Mouse (Mus musculus) MEL (cell line): Measurements from ENCODE around the gene Wipf1. TPM values are rescaled to one million over a fixed set of nuclear protein-coding genes. Genes with fewer than 3 reads are reported as not detected.

Experiments used
- DNase-seq: peaks from one replicate; pipeline ENCODE4 v3.0.0; 2011; ENCODE audit warnings: low read depth, low spot score
- H3K27ac ChIP-seq: 2 replicates; pipeline ENCODE4 v1.5.1; 2012; ENCODE audit warnings: low read depth, mild to moderate bottlenecking, control low read depth, low read length, moderate library complexity; ENCODE audit not compliant: control insufficient read depth
- H3K27me3 ChIP-seq, 2 experiments: fragments of 150-350 bp in 1 of 2; sonication (generic) in 1 of 2; 2 replicates each; pipeline ENCODE4 v1.6.1; 2012; ENCODE audit warnings: low read length in 2 of 2, mild to moderate bottlenecking in 2 of 2, improper control_type of control experiment in 1 of 2, moderate library complexity in 1 of 2; ENCODE audit not compliant: insufficient read depth in 2 of 2, control insufficient read depth in 1 of 2
- H3K36me3 ChIP-seq, 2 experiments: 2 replicates each; pipeline ENCODE4 v1.6.1; 2012 to 2014; ENCODE audit warnings: low read length in 2 of 2, improper control_type of control experiment in 1 of 2, inconsistent platforms in 1 of 2, mild to moderate bottlenecking in 1 of 2; ENCODE audit not compliant: insufficient read depth in 2 of 2, control insufficient read depth in 1 of 2
- H3K4me1 ChIP-seq, 2 experiments: fragments of 150-350 bp in 1 of 2; sonication (generic) in 1 of 2; 2 replicates each; pipeline ENCODE4 v1.6.1; 2012; ENCODE audit warnings: low read length in 2 of 2, improper control_type of control experiment in 1 of 2, mild to moderate bottlenecking in 1 of 2; ENCODE audit not compliant: insufficient read depth in 2 of 2, control insufficient read depth in 1 of 2
- H3K4me3 ChIP-seq, 2 experiments: fragments of 150-350 bp in 1 of 2; sonication (generic) in 1 of 2; 2 replicates each; pipeline ENCODE4 v1.5.1; 2012; ENCODE audit warnings: low read depth in 2 of 2, low read length in 2 of 2, mild to moderate bottlenecking in 2 of 2, moderate library complexity in 2 of 2, control low read depth in 1 of 2, improper control_type of control experiment in 1 of 2; ENCODE audit not compliant: control insufficient read depth in 1 of 2, insufficient read depth in 1 of 2
- H3K79me2 ChIP-seq: 2 replicates; pipeline ENCODE4 v1.6.1; 2012; ENCODE audit warnings: mild to moderate bottlenecking, low read length, moderate library complexity; ENCODE audit not compliant: control insufficient read depth, poor library complexity, insufficient read depth
- H3K9ac ChIP-seq: 2 replicates; pipeline ENCODE4 v1.6.1; 2012; ENCODE audit warnings: low read depth, mild to moderate bottlenecking, control low read depth, low read length, moderate library complexity; ENCODE audit not compliant: control insufficient read depth, poor library complexity, severe bottlenecking
- H3K9me3 ChIP-seq: fragments of 150-350 bp; sonication (generic); replicated peaks from 2 replicates; pipeline ENCODE4 v1.6.1; 2012; ENCODE audit warnings: mild to moderate bottlenecking, low read length, improper control_type of control experiment, moderate library complexity; ENCODE audit not compliant: insufficient read depth
- CHD2 ChIP-seq: IDR thresholded peaks from 2 replicates; pipeline ENCODE4 v1.6.1; 2011; ENCODE audit warnings: low read length, improper control_type of control experiment
- CTCF ChIP-seq, 3 experiments: IDR thresholded peaks in 2 of 3; conservative IDR thresholded peaks in 1 of 3; 2 replicates each; pipeline ENCODE4 v1.5.1; 2011 to 2012; ENCODE audit warnings: low read length in 3 of 3, low read depth in 2 of 3, mild to moderate bottlenecking in 2 of 3, improper control_type of control experiment in 1 of 3, inconsistent platforms in 1 of 3, mixed read lengths in 1 of 3, moderate library complexity in 1 of 3; ENCODE audit not compliant: control insufficient read depth in 1 of 3, insufficient read depth in 1 of 3, poor library complexity in 1 of 3, severe bottlenecking in 1 of 3
- ELF1 ChIP-seq: IDR thresholded peaks from 2 replicates; pipeline ENCODE4 v1.6.1; 2014; ENCODE audit warnings: low read depth, mild to moderate bottlenecking, inconsistent platforms, low read length, improper control_type of control experiment, moderate library complexity
- EP300 ChIP-seq, 2 experiments: IDR thresholded peaks; 2 replicates each; pipeline ENCODE4 v1.6.1; 2011; ENCODE audit warnings: improper control_type of control experiment in 2 of 2, low read length in 2 of 2, low read depth in 1 of 2, mild to moderate bottlenecking in 1 of 2
- MAFK ChIP-seq: IDR thresholded peaks from 2 replicates; pipeline ENCODE4 v1.6.1; 2011; ENCODE audit warnings: low read depth, mild to moderate bottlenecking, low read length, improper control_type of control experiment, borderline replicate concordance
- MEF2A ChIP-seq: IDR thresholded peaks from 2 replicates; pipeline ENCODE4 v1.6.1; 2014; ENCODE audit warnings: low read depth, mild to moderate bottlenecking, inconsistent platforms, low read length, improper control_type of control experiment; ENCODE audit not compliant: poor library complexity, insufficient replicate concordance, severe bottlenecking; ENCODE audit errors: extremely low read depth
- MYB ChIP-seq: IDR thresholded peaks from 2 replicates; pipeline ENCODE4 v1.6.1; 2011; ENCODE audit warnings: mild to moderate bottlenecking, low read depth, low read length, improper control_type of control experiment
- MYC ChIP-seq: IDR thresholded peaks from 2 replicates; pipeline ENCODE4 v1.6.1; 2011; ENCODE audit warnings: low read depth, mild to moderate bottlenecking, low read length, improper control_type of control experiment, moderate library complexity
- NELFE ChIP-seq: IDR thresholded peaks from 2 replicates; pipeline ENCODE4 v1.6.1; 2011; ENCODE audit warnings: low read depth, low read length, improper control_type of control experiment
- POLR2AphosphoS2 ChIP-seq: IDR thresholded peaks from 2 replicates; pipeline ENCODE4 v1.6.1; 2011; ENCODE audit warnings: low read length, improper control_type of control experiment
- POLR2AphosphoS5 ChIP-seq: IDR thresholded peaks from 2 replicates; pipeline ENCODE4 v1.6.1; 2012; ENCODE audit warnings: low read depth, borderline replicate concordance, mild to moderate bottlenecking, inconsistent platforms, low read length, moderate library complexity, mixed read lengths
- RAD21 ChIP-seq: IDR thresholded peaks from 2 replicates; pipeline ENCODE4 v1.6.1; 2011; ENCODE audit warnings: mild to moderate bottlenecking, low read depth, low read length, improper control_type of control experiment
- RCOR1 ChIP-seq: IDR thresholded peaks from 2 replicates; pipeline ENCODE4 v1.6.1; 2012; ENCODE audit warnings: low read depth, mild to moderate bottlenecking, inconsistent platforms, low read length, improper control_type of control experiment
- SMC3 ChIP-seq: IDR thresholded peaks from 2 replicates; pipeline ENCODE4 v1.6.1; 2011; ENCODE audit warnings: low read depth, low read length, improper control_type of control experiment
- TAL1 ChIP-seq: IDR thresholded peaks from 2 replicates; pipeline ENCODE4 v1.6.1; 2012; ENCODE audit warnings: mild to moderate bottlenecking, inconsistent platforms, low read length, moderate library complexity, mixed read lengths
- UBTF ChIP-seq: IDR thresholded peaks from 2 replicates; pipeline ENCODE4 v1.6.1; 2012; ENCODE audit warnings: low read depth, mild to moderate bottlenecking, inconsistent platforms, low read length, improper control_type of control experiment, moderate library complexity, borderline replicate concordance; ENCODE audit not compliant: insufficient read depth
- USF1 ChIP-seq: IDR thresholded peaks from 2 replicates; pipeline ENCODE4 v1.6.1; 2014; ENCODE audit warnings: low read depth, mild to moderate bottlenecking, inconsistent platforms, low read length, improper control_type of control experiment, moderate library complexity
- ZC3H11A ChIP-seq: IDR thresholded peaks from 2 replicates; pipeline ENCODE4 v1.6.1; 2012; ENCODE audit warnings: low read depth, mild to moderate bottlenecking, inconsistent platforms, low read length, improper control_type of control experiment
- ZKSCAN1 ChIP-seq: IDR thresholded peaks from 2 replicates; pipeline ENCODE4 v1.6.1; 2012; ENCODE audit warnings: low read depth, mild to moderate bottlenecking, inconsistent platforms, low read length, improper control_type of control experiment, moderate library complexity
- ZNF384 ChIP-seq: IDR thresholded peaks from 2 replicates; pipeline ENCODE4 v1.6.1; 2012; ENCODE audit warnings: low read depth, mild to moderate bottlenecking, inconsistent platforms, low read length, improper control_type of control experiment
- polyA plus RNA-seq, 2 experiments: library from polyadenylated mRNA; stranded (reverse) in 1 of 2; unstranded in 1 of 2; fragments of >175 nt in 1 of 2; fragments of >200 nt in 1 of 2; gene quantifications; 2 replicates each; pipeline versions ENCODE4 v1.2.1 to v1.2.4; 2012; ENCODE audit warnings: low replicate concordance in 2 of 2, low read depth in 1 of 2; ENCODE audit not compliant: insufficient read length in 2 of 2, insufficient read depth in 1 of 2, missing spikeins in 1 of 2
- total RNA-seq: library from RNA; depleted of rRNA; stranded (reverse); fragments of 300-350 nt; gene quantifications from 2 replicates; pipeline ENCODE4 v1.2.3, GENCODE M21; 2012

Gene Wipf1
- total and polyA plus RNA-seq, 3 experiments, result 5.2 to 83.9 (median 27.1) TPM

- no peaks in the 10 kb centered on the region for H3K27me3 ChIP-seq
- H3K4me3 ChIP-seq, result no peak overlapping the region
- TF ChIP-seq EP300 (IDR thresholded peaks at IDR 0.05; ENCODE audit: low read depth in 1 of 2, low read length in 2 of 2) (no peak), CTCF (IDR thresholded peaks at IDR 0.05 in 2 of 3, conservative IDR thresholded peaks at IDR 0.05 in 1 of 3; ENCODE audit: control insufficient read depth in 1 of 3, insufficient read depth in 1 of 3, low read depth in 2 of 3, low read length in 3 of 3, poor library complexity in 1 of 3, severe bottlenecking in 1 of 3) (no peak), NELFE (no peak), MEF2A (no peak), UBTF (no peak), CHD2 (no peak), RAD21 (no peak), MYC (no peak), MYB (no peak), POLR2AphosphoS2 (no peak)
- peaks cover 0 to 11% of the 10 kb centered on the region in 2 experiments; a peak in 2 of 4 replicates for H3K36me3 ChIP-seq
- H3K27ac ChIP-seq, result no peak overlapping the region
- H3K4me1 ChIP-seq, result peaks cover 0 to 13% of the 10 kb centered on the region in 2 experiments; a peak in 2 of 4 replicates
- no peaks in the 10 kb centered on the region for H3K9me3 ChIP-seq
- H3K79me2 ChIP-seq, result no peaks in the 10 kb centered on the region
- no peak overlapping the region for H3K9ac ChIP-seq
- DNase-seq, result peak; percentile 18
Measured at GRCm38 (mm10) chr2:73552926-73553325, 23.4 kb upstream of the Wipf1 start.

DNA sequence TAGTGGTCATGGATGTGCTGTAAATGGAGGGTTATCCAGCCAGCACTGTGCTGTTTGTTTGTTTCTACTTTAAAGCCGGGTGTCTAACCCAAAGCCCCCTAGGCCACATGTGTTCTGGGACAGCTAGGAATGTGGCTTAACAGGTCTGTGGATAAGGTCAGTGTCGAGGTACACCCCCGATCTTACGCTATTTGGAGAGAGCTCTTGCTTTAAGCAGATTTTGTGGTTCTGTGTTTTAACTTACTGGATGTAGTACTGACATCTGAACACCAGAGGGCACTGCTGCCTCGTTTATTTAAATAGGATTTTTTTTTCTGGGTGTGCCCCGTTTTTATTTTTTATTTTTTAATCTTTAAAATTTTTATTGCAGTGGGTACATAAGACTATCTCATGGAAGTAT lies 21.2 kb upstream of the Wipf1 start:
- TF ChIP-seq ZNF384, result peak; percentile 91
- TF ChIP-seq POLR2AphosphoS5, result no peak
- peak; percentile 68 for TF ChIP-seq ZC3H11A
- peak in 2 of 3 experiments; percentile 73 to 75; a peak in 4 of 6 replicates for TF ChIP-seq CTCF (IDR thresholded peaks at IDR 0.05 in 2 of 3, conservative IDR thresholded peaks at IDR 0.05 in 1 of 3; ENCODE audit: control insufficient read depth in 1 of 3, insufficient read depth in 1 of 3, low read depth in 2 of 3, low read length in 3 of 3, poor library complexity in 1 of 3, severe bottlenecking in 1 of 3)
- TF ChIP-seq SMC3, result peak; percentile 69
- TF ChIP-seq RAD21, result peak; percentile 83
- TF ChIP-seq EP300 (IDR thresholded peaks at IDR 0.05; ENCODE audit: low read depth in 1 of 2, low read length in 2 of 2), result no peak
- H3K36me3 ChIP-seq, result peaks cover 0 to 13% of the 10 kb centered on the region in 2 experiments; a peak in 2 of 4 replicates
- H3K9ac ChIP-seq, result peak overlapping the region; percentile 26; the same call in 1 of the 2 replicates
- H3K27ac ChIP-seq, result no peak overlapping the region
- H3K27me3 ChIP-seq, result no peaks in the 10 kb centered on the region
- H3K4me3 ChIP-seq, result peak overlapping the region in 1 of 2 experiments; percentile 20; a peak in 1 of 4 replicates
- peaks cover 0 to 18% of the 10 kb centered on the region in 2 experiments; a peak in 2 of 4 replicates for H3K4me1 ChIP-seq
- H3K79me2 ChIP-seq, result no peaks in the 10 kb centered on the region
- H3K9me3 ChIP-seq, result no peaks in the 10 kb centered on the region
- DNase-seq, result peak; percentile 85

GRCm38 (mm10) chr2:73548542-73548941 lies 19.0 kb upstream of the Wipf1 start:
- no peak overlapping the region for H3K4me3 ChIP-seq
- H3K4me1 ChIP-seq, result peaks cover 0 to 7% of the 10 kb centered on the region in 2 experiments; a peak in 1 of 4 replicates
- TF ChIP-seq ZKSCAN1 (no peak), MAFK (no peak), RCOR1 (no peak), USF1 (no peak), TAL1 (no peak), ELF1 (no peak)
- H3K27me3 ChIP-seq, result no peaks in the 10 kb centered on the region
- no peak overlapping the region for H3K9ac ChIP-seq
- no peaks in the 10 kb centered on the region for H3K79me2 ChIP-seq
- H3K36me3 ChIP-seq, result peaks cover 0 to 6% of the 10 kb centered on the region in 2 experiments; a peak in 1 of 4 replicates
- no peaks in the 10 kb centered on the region for H3K9me3 ChIP-seq
- no peak for DNase-seq
- H3K27ac ChIP-seq, result no peak overlapping the region
